Mouse (Mus musculus) cerebellum, adult 11 months (tissue): Measurements from ENCODE around the gene Clp1.

Experiments
- DNase-seq: peaks from one replicate; pipeline ENCODE4 v3.0.0; 2022

The Clp1 gene

DNA sequence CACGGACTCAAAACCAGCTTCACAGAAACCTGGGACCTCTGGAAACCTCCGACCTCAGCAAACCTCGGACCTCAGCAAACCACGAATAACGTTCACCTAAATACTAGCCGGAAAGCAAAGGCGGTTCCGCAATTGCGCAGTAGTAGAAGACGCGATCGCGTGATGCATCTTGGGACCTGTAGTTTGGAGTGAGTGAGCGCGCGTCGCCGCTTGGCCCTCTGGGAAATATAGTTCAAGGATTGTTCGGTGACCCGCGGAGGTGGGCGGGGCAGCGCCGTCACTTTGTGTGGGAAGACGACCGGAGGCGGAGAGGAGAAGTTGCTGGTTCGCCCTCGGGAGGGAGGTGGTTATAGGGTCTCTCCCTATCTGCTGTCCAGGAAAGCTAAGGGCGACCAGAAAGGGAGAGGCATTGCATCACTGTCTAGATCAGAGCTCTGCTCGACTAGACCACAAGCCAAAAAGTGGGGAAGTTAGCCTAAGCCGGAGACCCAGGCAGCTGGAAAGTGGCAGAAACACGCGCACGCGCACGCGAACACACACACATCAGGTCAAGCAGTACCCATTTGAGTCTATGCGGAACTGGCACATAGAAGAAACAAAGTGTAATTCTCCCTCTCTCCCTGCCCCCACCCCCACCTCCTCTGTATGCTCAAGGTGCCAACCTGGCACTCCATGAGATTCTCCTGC, at the start of gene Clp1:
Gene Clp1, minus strand, starts transcription at position 179 of the 687 bp plus-strand sequence.
- peak; percentile 93 for DNase-seq

DNA sequence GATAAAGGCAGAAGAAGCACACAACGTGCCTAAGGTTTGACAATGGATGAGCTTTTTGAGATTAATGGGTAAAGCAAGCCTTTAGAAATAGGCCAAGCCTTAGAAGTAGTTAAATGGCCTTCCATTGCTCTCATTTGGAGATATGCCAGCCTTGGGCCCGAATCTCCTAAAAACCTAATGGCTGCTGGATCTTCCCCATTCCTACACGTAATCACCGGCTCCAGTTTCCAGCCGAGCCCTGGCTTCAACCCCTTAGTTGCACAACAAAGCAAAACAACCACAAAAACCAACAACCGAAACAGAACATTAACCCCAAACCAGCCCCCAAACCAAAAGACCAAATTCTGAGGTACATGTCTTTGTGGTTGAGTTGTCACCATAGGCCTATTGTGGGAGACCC, 48.5 kb upstream of the Clp1 start:
- no peak for DNase-seq

GRCm38 (mm10) chr2:84775241-84775640, 48.1 kb upstream of the Clp1 start, which contains the start of gene Serping1:
Gene Serping1 (minus strand): TSS chr2:84775444.
- DNase-seq: no peak

DNA sequence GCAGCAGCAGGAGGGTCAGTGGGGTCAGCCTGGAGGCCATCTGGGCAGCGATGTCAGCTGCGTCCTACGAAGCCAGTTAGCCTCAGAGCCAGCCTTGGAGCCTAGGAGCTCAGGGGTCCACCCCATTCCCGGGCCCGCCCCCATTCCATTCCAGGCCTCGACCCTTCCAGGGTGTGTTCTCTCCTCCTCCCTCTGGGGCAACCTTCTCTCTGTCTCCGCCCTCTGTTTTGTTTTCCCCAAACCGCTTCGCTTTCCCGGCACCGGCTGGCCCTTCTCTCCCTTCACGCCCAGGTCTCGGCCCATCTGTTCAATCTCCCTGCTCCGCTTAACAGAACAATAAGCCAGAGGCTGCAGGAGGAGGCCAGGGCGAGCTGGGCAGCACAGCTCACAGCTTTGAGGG, 47.6 kb upstream of the Clp1 start:
- DNase-seq: peak; percentile 77

DNA sequence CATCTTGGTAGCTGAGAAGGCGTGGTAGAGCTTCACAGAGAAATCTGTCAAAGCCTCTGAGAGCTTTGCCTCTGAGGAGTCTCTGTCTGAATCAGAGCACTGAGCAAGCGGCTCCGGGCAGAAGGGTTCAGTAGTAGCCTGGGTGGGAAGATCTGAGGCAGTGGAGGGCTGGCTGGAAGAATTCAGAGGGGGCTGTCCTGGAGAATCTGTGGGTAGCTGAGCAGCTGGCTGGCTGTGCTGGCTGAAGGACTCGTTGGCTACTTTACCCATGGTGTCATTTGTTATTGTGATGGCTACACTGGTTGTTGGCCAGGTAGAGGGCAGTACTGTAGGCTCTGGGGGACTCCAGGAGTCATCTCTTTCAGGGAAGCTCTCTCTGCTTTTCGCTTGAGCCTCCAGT, 46.0 kb upstream of the Clp1 start:
- DNase-seq: no peak

GRCm38 (mm10) chr2:84772454-84772853, 45.3 kb upstream of the Clp1 start:
- no peak for DNase-seq

GRCm38 (mm10) chr2:84770501-84770900, 43.4 kb upstream of the Clp1 start:
- no peak for DNase-seq

- no peak for DNase-seq
Measured at GRCm38 (mm10) chr2:84762818-84763217, 35.7 kb upstream of the Clp1 start.

DNA sequence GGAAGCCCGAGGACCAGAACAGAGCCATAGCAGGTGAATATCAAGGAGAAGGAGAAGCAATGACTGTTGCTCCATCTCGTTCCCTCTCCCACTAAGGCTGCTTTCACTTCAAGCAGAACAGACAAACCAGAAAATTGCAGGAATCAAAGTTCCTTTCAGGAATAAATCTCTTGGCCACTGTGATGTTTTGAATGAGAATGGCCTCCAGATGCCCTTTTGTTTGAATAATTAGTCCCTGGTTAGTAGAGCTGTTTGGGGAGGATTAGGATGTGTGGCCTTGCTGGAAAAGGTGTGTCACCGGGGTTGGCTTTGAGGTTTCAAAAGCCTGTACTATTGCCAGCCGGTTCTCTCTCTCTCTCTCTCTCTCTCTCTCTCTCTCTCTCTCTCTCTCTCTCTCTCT, 35.1 kb upstream of the Clp1 start:
- DNase-seq: no peak

- DNase-seq: no peak
Measured at GRCm38 (mm10) chr2:84761840-84762239, 34.7 kb upstream of the Clp1 start.

GRCm38 (mm10) chr2:84761309-84761708, 34.2 kb upstream of the Clp1 start:
- DNase-seq: no peak

DNA sequence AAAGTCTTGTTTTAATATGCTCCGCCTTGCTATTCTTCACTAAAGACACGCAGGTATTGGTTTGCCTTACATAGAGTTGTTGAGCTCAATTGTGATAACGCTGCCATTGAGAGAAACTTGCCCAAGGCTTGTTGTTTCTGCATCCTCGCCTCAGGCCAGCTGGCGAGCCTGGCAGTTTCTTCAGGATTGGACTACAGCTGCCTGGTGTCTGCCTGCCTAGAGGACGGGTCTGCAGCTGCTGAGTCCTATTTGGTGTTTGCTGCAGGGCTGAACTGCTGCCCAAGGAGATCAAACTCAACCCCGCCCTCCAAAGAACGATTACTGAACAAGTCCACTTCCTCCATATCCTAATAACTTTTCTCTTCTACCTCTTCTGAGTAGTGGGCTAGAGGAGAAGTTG, 33.6 kb upstream of the Clp1 start:
- no peak for DNase-seq

GRCm38 (mm10) chr2:84758542-84759127, 31.5 kb upstream of the Clp1 start:
- DNase-seq: peak; percentile 39

DNA sequence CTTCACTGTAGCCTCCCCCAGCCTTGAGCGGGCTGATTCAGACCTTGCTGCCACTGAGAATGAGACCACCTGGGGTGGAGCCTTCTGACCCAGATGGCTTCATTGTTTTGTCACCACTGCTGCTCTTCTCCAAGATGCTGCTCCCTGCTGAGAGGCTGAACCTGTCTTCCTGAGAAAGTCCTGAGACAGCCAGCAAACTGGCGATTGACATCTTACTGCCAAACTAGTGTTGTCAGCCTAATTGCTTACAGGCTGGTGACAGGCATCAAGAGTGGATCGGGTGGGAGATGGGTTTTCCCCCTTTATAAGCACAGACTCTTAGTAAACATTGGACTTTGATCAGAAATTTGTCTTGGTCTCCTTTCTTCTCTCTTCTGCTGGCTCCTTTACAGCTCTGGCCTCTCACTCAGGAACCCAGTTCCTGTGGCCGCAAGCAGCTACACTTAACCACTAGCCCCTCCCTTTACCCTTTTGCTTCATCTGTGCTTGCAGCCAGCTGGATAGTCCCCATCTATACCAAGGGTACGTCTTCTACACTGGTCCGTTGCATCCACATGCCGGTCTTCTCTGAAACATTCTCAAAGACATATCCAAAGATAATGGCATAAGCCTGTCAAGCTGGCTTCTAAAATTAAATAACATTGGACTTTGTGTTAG, 30.0 kb upstream of the Clp1 start:
- no peak for DNase-seq

- DNase-seq: no peak
Measured at GRCm38 (mm10) chr2:84756245-84756644, 29.1 kb upstream of the Clp1 start.

DNA sequence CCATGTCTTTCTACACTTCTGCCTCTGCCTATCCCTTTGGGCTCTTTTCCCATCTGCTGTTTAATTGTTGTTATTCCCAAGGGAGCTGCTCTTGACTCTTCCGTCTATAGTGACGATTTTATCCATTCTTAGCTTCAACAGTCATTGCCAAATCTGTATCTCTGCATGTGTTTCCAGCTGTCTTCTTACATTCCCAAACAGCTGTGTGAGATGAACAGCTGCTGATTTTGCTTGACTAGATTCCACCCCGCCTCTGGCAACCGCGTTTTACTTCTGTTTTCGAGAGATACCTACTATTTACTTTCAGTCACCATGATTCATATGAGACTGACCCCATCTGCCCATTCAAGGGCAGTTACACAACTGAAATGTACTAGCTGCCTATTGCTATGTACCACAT, 23.0 kb upstream of the Clp1 start:
- DNase-seq: no peak

- DNase-seq: no peak
Measured at GRCm38 (mm10) chr2:84744126-84744525, 17.0 kb upstream of the Clp1 start.

GRCm38 (mm10) chr2:84743561-84743960, 16.4 kb upstream of the Clp1 start, which contains the start of gene Gm19426:
Gene Gm19426 (minus strand): TSS chr2:84743655.
- DNase-seq: peak; percentile 71

DNA sequence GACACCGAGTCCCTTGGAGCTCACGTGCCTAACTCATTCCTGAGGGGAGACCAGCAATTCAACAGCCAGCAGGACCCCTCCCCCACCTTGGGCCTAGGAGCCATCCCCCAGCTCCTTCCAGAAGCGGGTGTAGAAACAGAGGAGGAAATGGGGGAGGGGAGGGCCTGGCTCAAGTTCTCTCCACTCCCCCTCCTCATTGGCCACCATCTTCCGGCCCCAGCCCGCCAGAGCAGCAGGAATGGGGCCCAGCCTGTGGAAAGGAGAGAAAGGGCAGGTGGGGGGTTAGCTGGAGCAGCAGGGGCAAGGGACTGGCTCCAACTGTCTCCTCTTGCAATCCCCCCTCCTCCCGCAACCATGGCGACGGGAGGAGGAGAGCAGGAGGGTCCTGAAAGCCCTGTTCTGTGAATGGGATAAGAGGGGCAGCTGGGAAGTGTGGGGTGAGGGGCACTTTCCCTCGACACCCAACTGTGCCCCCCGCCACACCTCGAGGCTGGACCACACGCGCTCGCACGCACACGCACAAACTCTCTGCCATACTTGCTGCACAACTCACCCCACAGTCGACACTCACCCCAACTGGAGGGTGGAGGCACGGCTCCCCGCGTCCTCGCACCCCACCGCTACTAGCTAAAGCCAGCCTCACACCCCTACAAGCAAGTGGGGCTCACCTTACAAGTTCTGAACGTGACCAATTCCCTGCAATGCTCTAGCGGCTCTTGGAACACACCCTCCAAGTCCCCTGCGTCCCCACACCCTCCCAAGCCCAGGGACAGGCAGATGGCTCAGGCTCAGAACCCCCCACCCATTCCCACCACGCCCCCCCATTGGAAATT, 15.5 kb upstream of the Clp1 start:
- DNase-seq: no peak

GRCm38 (mm10) chr2:84741841-84742450, 14.8 kb upstream of the Clp1 start:
- no peak for DNase-seq

DNA sequence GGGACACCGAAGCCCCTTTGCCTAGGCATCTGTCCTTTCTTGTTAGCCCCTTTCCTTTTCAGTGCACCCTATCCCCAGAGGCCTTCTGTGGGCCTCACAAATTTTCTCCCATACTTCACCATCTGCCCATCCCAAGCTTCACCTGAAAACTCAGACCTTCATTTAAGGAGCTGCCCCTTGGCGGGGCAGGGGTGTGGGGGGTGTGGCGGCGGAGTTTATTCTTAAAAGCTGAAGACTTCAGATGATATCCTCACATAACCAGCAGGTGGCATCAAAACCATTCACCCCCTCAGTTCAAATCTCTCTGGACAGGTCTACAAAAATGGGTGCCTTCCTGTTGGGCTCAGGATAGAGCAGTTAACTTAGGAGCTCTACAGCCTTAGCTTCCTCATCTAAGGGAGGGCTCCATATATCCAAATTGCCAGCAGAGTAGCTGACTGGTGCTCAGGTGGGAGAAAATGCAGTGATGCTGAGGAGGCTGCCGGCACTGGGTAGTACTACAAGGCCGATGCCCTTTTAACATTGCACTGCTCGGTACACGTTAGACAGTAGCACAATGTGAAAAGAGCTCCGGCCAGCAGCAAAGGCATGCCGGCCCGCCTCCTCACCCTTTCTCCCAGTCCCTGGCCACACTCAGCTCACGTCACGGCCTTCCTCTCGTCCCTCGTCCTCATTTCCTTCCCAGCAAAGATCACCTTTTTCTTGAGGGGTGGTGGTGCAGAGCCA, 13.6 kb upstream of the Clp1 start:
- DNase-seq: no peak

DNA sequence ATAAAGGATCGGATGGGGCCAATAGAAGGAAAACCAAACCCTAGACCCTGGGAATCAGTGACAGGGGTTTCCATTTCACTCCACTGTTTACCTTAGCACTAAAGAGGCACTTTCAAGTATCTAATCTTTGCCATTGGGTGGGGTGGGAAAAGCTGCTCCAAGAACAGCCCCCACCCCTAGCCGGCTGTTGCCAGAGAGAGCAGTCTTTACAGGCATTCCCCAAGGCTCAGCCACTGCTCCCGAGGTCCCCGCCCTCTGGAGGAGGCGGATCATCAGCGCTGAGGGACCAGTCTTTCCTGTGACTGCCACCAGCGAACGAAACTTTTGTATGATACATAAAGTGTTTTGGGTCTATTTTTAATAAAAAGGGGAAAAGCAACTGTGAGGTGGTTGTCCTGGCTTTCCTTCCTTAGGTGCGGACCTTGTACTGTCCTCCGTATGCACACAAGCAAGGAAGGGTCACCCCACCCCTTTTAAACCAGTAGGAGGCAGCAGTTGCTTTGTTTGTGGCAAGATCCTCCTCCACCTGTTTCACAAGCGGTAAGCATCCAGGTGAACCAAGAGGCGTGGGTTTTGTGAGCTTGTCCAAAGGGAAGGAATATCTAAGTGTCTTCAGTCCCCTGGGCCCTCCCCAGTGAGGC, 11.2 kb upstream of the Clp1 start:
- DNase-seq: no peak
